Mouse (Mus musculus): ENCODE measurements around the gene Kctd20.

DNA sequence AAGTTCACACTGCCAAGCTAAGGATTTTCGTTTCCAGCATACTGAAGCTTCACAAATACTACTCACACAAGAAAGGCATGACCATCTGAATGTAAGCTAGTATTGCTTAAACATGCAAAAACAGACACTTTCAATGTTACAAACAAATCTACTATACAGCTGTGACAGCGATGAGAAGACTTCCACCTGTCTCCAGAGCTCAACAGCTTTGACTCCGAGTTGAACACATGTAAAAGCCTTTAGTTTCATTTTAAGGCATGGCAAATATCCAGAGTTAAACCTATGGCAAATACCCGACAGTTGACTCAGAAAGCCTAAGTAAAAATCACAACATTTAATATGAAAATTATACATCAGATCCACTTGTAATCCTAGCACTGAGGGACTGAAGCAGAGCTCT, 36.5 kb downstream of the Kctd20 start:
- no peak for TF ChIP-seq POLR2A (IDR thresholded peaks at IDR 0.05; ENCODE audit: insufficient read depth, low read depth, low read length)
- no peak for TF ChIP-seq CTCF (IDR thresholded peaks at IDR 0.05; ENCODE audit: insufficient read depth, low read depth, low read length)
